Mouse (Mus musculus): Measurements from ENCODE around the gene Sap30l.

The Sap30l gene

DNA sequence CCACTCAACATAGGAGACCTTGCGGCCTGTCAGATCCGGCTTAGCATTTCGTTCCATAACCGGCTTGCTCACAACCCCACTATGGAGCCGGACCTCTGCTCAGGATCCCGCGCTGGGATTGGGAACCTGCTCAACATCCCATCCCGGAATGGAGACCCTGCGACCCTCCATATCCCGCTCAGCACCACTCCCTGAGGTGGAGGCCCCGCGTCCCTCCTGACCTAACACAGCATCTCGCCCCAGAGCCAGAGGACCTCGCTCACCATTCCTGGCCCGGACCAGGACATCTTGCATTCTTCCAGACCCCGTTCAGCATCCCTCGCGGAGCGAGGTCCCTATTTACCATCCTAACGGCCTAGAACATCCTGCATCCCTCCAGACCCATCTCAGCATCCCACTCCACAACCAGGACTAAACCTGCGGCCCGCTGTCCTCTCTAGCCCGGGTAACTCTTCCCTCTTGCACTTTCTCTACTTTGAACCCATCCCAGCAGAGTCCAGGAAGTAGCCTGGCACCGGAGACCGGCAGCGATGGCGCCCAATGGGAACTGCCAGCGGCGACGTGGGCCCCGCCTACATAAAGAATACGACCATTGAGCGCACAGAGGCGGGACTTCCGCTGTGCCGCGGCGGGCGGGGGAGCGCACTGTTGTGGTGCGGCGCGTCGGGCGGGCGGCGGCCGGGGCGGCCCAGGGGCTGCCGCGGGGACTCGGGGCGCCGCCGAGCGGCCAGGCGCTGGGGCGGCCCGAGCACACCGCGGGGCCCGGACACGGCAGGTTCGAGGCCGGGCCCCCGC lies at the start of gene Sap30l:
Sap30l (plus strand) TSS at position 667 of the 795 bp plus-strand sequence.
- DNase-seq (ENCODE audit: low read depth, low spot score): peak; percentile 98

DNA sequence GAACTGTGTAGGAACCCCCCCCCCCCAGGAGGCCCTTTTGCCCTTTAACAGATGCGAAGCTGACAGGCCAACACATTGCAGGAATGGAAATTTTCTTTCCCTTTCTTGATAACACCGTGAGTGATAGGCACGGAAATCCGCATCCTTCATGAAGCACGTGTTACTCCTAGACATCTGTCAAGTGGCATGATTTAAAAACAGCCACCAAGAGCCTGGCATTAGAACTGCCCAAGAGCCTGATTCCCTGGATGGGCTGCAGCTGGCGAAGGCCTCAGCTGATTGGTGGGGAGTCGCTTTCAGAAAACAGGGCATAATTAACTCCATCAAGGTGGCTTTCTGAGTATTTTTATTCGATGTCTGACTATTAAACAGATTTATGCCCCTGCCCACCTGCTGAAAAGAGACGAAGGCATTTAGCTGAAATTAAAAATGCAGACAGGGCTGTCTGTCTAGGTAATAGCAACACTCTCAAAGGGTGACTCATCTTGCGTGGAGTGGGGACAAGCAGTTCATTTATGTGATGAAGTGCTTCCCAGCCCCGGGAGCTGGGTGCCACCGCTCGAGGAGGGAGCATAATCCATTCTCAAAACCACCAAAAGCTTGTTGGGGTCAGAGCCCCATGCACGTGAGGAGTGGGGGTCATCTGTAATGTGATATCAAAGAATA lies 47.8 kb upstream of the Sap30l start:
- no peak for DNase-seq (ENCODE audit: low read depth, low spot score)

DNA sequence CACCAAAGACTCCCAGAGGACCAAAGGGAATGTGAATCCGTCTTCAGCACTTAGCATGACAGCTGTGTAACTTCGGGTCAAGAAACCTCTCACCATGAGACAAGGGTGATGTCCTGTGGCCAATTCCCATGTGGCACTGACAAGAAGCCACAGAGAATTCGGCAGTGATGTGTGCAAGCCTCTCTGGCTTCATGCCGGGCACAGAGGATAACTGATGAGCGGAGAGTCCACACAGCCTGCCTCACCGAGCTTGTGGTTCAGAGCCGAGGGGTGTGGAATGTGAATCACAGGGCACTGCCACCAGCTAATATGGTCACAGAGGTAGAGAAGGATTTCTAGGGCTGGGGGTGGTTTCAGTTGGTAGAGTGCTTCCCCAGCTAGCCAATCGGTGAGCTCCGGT lies 42.8 kb upstream of the Sap30l start:
- DNase-seq (ENCODE audit: low read depth, low spot score): no peak

DNA sequence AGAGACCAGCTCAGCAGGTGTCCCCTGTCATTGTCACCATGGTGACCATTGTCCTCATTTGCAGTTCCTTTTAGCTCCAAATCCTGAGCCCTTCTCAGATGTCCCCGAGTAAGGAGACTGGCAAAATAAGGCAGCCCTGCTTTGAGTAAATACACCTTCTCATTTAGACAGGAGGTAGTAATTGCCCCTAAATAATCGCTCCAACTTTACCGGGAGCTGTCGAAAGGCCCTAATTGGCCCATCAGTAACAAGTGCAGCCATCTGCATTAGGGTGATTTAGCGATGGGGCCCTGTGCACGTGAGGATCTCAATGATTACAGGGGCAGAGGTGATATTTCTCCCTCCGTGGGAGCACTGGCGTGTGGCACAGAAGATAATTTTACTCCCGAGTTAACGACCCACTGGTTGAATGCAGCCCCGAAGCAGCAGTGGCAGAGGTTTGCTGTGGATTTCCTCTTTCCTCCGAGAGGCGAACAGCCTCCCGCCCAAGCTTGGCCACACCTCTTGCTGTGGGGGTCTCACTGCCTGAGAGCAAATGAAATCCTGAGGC lies 40.9 kb upstream of the Sap30l start:
- DNase-seq (ENCODE audit: low read depth, low spot score): no peak

DNA sequence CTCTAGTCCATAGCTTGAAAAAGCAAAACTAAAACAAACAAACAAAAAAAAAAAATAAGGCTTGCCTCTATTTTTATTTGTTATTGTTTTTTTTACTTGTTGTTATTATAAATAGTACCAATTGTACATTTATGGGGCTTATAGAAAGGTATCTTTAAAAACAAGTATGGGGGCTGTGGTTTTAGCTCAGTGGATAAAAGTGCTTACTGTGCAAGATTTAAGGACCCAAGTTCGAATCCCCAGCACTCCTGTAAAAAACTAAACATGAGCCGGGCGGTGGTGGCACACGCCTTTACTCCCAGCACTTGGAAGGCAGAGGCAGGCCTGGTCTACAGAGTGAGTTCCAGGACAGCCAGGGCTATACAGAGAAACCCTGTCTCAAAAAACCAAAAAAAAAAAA lies 40.1 kb upstream of the Sap30l start:
- no peak for DNase-seq (ENCODE audit: low read depth, low spot score)

DNA sequence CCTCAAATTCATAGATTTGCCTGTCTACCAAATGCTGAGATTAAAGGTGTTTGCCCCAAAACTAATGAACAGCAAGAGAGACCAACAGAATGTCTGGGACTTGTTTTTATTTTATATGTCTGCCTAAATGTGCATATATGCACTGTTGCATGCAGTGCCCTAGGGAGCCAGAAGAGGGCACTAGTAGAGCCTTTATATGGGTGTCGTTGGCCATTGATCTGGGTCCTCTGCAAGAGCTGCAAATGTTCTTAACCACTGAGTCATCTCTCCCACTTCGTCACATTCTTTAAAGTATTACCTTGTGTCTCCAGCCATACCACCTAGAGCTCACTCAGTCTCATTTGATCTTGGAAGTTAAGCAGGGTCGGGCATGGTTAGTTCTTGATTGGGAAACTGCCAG lies 37.3 kb upstream of the Sap30l start:
- DNase-seq (ENCODE audit: low read depth, low spot score): peak; percentile 72

DNA sequence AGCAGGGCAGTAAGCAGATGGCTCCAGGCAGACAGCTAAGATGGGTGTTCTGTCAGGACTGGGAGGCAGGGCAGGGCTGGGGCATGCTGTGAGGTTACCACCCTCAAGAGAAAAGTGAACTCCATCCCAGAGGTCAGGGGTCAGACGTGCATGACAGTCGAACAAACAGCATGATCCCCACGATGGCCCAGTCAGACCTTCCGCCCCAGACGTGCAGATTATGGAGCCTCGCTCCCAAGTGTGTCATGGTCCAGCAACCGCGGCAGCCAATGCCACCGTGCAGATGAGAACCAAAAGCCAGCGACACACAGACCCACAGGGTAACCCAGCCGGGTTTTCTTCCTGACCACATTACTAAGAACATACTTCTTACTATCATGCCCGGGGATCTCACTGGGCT lies 34.8 kb upstream of the Sap30l start:
- no peak for DNase-seq (ENCODE audit: low read depth, low spot score)

DNA sequence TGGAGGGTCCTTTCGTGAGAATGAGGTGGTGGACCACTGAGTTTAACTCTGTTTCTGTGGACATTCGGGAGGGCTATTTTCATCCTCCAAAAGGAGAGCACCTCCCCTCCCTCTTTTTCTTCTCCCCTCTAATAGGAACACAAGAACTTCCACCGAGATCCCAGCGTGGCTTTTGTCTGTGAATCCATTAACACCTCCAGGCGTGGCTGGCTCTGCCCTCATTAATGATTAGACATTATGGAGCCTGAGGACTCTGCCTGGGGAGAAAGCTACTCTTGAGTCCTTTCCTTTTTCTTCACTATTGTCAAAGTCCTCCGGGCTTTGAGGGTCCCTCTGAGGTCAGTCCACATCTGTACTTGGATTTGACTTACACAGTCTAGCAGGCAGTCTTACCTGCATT lies 34.3 kb upstream of the Sap30l start:
- no peak for DNase-seq (ENCODE audit: low read depth, low spot score)

DNA sequence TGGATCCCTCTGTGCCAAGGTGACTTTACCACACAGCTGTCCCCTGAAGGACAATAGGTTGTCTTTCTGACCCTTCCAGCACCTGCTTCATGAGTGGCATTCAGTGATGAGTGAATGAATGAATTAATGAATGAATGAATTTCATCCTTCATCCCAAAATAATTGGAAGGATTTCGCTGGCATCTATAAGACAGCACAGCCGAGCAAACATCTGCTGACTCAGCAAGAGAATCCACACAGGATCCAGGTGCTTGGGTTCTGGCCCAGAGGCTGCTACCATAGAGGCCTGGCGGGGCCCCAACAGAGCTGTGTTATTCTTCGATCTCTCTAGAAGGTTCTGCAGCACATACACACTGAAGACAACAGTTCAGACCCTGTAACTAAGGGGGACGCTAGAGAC lies 30.7 kb upstream of the Sap30l start:
- no peak for DNase-seq (ENCODE audit: low read depth, low spot score)

DNA sequence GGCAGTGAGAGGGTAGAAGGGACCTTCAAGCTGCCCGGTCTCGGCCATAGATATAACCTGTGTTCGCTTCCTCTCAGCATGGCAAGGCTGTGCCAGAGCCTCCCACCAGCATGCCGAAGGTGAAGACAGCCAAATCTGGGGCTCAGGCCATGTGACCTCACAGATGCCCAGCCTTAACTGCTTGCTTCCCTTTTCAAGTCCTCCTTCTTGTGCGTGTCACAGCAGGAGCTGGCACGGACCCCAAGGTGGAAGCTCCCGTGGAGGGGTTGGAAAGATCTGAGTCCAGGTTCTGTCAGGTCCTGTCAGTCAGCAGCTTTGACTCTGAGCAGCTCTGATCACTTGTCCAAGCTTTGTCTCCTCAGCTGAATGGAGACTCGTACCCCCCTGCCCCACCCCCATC lies 29.8 kb upstream of the Sap30l start:
- no peak for DNase-seq (ENCODE audit: low read depth, low spot score)

DNA sequence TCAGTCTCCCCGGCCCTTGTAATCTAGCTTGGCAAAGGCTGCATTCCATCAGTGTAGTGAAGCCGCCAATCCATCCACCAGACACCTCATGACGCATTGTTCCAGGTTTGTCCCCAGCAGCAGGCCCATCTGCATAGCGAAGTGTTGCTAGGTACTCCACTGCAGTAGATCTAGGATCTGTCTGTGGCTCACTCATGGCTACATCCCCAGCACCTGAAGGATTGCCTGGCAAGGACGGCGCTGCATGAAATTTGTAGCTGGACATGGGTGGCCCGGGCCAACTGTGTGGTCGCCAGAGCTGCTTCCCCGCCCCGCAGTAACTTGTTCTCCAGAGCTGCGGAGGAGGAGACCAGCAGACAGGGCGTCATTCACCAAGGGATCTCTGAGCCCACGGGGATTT lies 28.0 kb upstream of the Sap30l start:
- no peak for DNase-seq (ENCODE audit: low read depth, low spot score)

DNA sequence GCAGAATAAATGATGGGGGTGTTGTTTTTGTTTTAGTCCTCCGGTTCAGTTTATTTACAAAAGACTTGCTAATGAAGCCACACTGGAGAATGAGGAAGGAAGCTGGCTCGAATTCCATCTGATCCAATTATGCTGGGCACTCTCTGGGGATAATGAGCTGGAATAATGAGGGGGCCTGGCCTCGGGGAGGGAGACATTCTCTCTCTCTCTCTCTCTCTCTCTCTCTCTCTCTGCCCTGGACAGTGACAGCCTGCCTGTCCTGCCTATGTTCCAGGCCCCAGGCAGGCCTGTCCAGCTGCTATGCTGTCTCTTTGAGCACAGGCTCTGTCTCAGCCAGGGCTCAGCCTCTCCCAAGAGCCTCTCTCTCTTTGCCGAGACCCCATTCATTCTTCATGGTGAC lies 27.5 kb upstream of the Sap30l start:
- DNase-seq (ENCODE audit: low read depth, low spot score): no peak

DNA sequence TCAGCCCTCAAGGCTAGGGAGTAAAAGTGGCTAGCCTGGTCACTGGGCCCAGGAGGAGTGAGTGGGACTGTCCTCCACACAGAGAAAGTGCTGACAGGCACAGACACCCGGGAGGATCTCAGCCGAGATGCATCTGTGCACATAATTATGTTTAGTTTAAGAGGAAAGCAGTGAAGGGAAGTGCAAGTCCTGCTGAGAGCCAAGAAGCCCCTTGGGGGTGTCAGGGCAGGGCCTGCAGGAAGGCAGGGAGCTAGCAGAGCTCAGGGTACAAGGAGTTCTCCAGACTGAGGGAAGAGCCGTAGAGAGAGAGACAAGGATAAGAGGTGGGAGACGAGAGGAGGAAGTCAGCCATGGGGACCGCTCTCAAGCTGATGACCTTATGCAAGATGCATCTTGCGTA lies 25.6 kb upstream of the Sap30l start:
- DNase-seq (ENCODE audit: low read depth, low spot score): no peak

DNA sequence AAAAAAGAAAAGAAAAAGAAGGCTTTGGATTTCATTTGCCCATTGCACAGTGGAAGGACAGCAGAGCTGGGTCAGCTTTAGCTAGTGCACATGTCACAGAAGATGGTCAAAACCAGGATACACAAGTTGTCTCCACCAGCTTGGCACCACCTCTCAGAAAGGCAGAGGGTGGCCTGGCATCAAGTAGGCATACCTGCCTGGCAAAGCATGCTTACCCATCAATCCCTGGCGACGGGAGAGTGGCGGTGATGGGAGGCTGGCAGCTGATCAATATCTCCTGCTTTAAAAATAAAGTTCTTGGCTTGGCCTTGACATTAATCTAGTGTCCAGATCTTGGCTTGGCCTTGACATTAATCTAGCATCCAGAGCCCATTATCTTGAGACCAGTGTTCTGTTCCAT lies 24.9 kb upstream of the Sap30l start:
- no peak for DNase-seq (ENCODE audit: low read depth, low spot score)

DNA sequence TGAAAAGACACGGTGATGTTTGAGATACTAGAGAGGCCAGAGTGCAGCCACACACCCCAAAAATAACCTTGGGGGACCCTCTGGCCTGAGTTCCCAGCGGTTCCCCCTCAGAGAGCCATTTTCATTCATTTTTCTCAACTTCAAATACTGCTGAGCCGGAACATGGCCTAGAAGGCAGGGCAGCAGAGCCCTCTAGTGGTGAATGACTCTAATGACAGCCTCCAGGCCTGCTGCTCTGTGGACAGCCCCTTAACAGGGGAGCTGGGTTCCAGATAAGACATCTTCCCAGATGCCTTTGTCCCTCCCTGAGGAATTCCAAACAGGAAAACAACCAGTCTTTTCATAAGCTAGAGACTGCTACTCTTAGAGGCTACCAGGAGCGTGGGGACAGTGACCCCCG lies 23.1 kb upstream of the Sap30l start:
- peak; percentile 85 for DNase-seq (ENCODE audit: low read depth, low spot score)

DNA sequence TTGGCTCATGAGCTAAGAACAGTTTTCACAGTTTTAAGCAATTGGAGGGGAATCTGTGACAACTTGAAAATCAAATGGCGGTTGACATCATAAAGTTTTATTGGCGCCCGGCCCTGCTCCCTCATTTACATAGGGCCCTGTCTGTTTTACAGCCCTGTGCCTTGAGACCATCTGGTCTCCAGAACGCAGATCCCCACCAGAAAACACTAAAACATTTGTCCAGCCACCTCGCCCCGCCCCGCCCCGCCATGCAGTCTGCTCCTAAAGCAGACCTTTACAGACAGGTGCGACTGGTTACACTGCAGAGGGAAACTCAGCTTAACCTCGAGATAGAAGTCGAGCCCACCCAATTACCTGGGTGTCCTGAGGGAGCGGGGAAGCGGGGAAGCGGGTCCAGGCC lies 21.6 kb upstream of the Sap30l start:
- DNase-seq (ENCODE audit: low read depth, low spot score): no peak

DNA sequence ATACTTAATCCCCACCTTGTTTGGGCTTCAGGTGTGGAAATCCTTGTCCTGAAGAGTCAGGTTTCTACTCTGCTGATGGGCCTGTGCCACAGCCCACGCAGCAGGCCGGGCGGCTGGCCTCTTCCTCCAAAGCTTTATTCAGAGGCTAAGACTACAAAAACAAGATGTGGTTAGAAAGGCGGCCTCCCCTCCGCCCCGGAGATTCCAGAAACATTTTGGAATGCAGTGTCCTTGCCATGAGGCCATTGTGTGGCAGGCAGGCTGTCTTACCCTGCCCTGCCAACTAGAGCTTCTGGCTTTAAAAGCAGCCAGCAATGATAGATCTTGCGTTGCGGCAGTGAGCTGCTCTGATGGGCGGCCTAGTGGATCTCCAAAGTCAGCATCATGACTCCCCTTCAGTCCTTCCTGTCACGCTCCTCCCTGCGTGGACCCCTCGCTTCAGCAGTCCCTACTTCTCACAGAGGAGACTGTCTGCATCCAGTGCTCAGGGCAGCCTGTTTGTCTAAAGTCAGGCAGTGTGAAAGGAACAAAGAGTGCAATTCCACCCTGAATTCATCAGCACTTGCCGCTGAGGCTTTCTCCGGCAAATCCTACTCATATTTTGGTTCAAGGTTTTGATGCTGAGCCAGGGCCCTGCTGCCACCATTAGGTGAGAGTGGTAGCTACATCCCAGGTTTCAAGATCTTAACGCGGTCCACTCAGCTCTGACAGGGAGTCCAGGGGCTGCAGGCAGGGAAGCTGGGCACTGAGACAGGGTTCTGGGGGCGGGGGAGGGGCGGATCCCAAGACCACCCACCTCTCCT lies 14.6 kb upstream of the Sap30l start:
- peak; percentile 63 for DNase-seq (ENCODE audit: low read depth, low spot score)

DNA sequence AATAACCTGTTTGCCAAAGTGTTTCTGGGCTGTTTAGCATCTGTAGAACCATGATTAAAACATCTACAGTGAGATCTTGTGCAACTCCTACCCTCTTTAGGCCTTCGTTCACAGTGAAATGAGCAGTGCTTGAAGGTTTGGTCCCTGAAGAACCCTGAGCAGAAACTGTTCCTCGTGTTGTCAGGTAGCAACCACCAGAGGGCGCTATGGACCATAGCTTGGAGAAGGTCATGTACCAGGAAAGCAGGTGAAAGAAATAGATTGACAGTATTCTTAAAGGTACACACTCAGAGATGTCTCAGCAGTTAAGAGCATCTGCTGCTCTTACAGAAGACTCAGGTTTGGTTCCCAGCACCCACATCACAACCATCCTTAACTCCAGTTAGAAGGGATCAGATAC lies 13.5 kb upstream of the Sap30l start:
- DNase-seq (ENCODE audit: low read depth, low spot score): peak; percentile 87

DNA sequence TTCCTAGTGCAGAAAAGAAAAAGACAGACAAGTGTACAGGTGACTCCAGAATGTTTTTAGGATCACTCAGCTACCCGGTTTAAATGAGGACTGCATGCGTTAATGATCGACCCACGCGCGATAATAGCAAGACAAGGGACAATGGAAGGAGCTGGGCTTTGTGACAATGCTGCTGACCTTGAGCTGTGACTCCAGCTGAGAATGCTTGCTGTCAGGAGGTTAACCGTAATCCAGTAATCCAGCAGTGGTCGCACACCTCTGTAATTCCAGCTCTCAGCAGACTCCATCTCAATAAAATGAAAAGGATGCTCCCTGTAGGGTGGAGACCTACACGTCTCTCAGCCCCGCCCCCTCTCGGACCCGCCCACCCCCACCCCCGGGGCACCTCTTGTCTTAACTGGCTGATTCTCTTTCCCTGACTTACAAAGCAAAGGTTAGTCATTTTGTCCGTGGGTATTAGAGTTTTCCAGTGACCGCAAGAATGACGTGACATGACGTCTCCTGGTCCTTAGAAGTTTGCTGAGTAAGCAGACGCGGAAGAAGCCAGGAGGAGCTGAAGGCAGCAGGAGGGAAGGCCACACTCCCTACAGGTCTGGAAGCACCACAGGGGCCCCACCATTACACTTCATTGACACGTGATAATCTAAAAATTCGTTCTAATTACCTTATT lies 10.4 kb upstream of the Sap30l start:
- peak; percentile 80 for DNase-seq (ENCODE audit: low read depth, low spot score)

DNA sequence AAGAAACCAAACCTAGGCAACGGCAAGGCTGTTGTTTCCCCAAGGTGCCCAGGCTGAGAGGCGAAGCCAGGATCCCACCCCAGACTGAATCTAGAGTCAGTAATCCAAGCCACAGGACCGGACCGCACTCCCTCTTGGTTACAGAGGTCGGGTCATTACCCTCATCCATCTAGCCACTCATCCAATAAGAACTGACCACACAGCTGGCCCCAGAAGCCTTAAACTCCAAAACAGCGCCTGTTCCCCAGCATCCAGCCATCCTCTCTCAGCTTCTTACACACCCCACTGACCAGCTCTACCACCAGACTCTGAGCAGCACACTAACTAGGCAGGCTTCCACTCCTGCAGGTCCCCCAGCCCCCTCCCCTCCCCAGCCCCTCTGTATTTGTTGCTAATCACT lies 6.4 kb upstream of the Sap30l start:
- no peak for DNase-seq (ENCODE audit: low read depth, low spot score)

DNA sequence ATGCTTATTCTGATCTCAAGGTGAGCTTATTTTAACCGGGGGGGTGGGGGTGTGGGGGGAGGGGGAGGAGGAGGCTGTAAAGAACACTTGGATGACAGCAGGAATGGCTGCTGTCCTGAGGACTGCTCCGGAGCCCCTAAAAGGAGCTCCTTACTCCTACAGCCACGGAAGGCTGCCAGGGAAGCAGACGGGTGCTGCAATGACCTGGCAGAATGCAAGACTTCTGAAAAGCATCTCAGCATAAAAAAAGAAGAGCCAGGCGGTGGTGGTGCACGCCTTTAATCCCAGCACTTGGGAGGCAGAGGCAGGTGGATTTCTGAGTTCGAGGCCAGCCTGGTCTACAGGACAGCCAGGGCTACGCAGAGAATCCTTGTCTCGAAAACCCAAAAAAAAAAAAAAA lies 3.6 kb upstream of the Sap30l start:
- peak; percentile 65 for DNase-seq (ENCODE audit: low read depth, low spot score)

DNA sequence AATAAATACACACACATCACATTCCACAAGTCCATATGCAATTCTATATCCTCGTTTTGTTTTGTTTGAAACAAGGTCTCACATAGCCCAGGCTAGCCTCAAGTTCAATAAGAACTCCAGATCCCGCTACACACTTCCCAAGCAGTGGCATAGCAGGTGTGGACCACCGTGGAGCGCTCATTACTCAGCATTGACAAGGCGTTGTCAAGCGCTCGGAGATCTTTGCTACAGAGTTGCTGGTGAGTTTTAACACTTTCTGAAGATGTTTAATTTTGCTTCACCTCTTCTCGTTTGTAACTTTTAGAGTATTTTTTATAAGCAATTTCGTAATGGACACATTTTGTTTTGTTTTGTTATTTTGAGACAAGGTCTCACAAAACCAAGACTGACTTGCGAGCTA lies 2.0 kb upstream of the Sap30l start:
- DNase-seq (ENCODE audit: low read depth, low spot score): no peak
